Mouse (Mus musculus) thymus, adult 2 months (tissue): ENCODE results near the gene Kctd3. TPM values are rescaled to one million over a fixed set of nuclear protein-coding genes. Genes with fewer than 3 reads are reported as not detected.

Experiments
- DNase-seq: peaks from one replicate; pipeline ENCODE4 v3.0.0; 2021
- H3K27ac ChIP-seq: fragments of 200-500 bp; 2 replicates; pipeline ENCODE4 v1.5.1; 2012; ENCODE audit warnings: low read length, control low read depth; ENCODE audit not compliant: control insufficient read depth, insufficient read depth
- H3K27me3 ChIP-seq: fragments of 200-500 bp; 2 replicates; pipeline ENCODE4 v1.6.1; 2012; ENCODE audit warnings: mild to moderate bottlenecking, low read length, moderate library complexity, mixed read lengths; ENCODE audit not compliant: control insufficient read depth, insufficient read depth
- H3K36me3 ChIP-seq: fragments of 200-500 bp; 2 replicates; pipeline ENCODE4 v1.6.1; 2012; ENCODE audit warnings: mild to moderate bottlenecking, low read length, moderate library complexity; ENCODE audit not compliant: control insufficient read depth, insufficient read depth
- H3K4me1 ChIP-seq: fragments of 200-500 bp; replicated peaks from 2 replicates; pipeline ENCODE4 v1.6.1; 2012; ENCODE audit warnings: low read length; ENCODE audit not compliant: control insufficient read depth, insufficient read depth
- H3K4me3 ChIP-seq: fragments of 200-500 bp; 2 replicates; pipeline ENCODE4 v1.5.1; 2012; ENCODE audit warnings: mild to moderate bottlenecking, low read length, control low read depth, moderate library complexity; ENCODE audit not compliant: control insufficient read depth, insufficient read depth
- CTCF ChIP-seq: fragments of 200-500 bp; IDR thresholded peaks from 2 replicates; pipeline ENCODE4 v1.5.1; 2012; ENCODE audit warnings: mild to moderate bottlenecking, control low read depth, low read length, moderate library complexity, borderline replicate concordance; ENCODE audit not compliant: control insufficient read depth, poor library complexity, insufficient read depth; ENCODE audit errors: extremely low read depth
- POLR2A ChIP-seq: fragments of 200-500 bp; IDR thresholded peaks from 2 replicates; pipeline ENCODE4 v1.6.1; 2012; ENCODE audit warnings: mild to moderate bottlenecking, low read length, control low read depth, moderate library complexity; ENCODE audit not compliant: control insufficient read depth, poor library complexity, insufficient read depth; ENCODE audit errors: extremely low read depth
- WGBS: fragments of 180-500 bp; shearing (Covaris S2); methylation state at CpG from one replicate; pipeline ENCODE4 v1.1.7; 2018; 5-methylcytosine and 5-hydroxymethylcytosine counted together
- polyA plus RNA-seq: library from polyadenylated mRNA; depleted of rRNA; stranded (reverse); fragments of >200 nt; gene quantifications from 2 replicates; pipeline ENCODE4 v1.2.3, GENCODE M21; 2012; rRNA removed

The Kctd3 gene
- polyA plus RNA-seq, result 45.3 and 46.5 TPM in 2 replicates

GRCm38 (mm10) chr1:189007239-189007979 lies at the start of gene Kctd3:
Kctd3 (minus strand) TSS chr1:189007841.
- no peaks in the 10 kb centered on the region for H3K36me3 ChIP-seq
- no peak for TF ChIP-seq POLR2A
- H3K4me3 ChIP-seq, result peak within 1 kb of the TSS; percentile 93
- H3K4me1 ChIP-seq, result peaks cover 6% of the 10 kb centered on the region
- peak; percentile 96 for DNase-seq
- WGBS, result 1% methylated on average over 74 of the region's 74 CpGs
- no peaks in the 10 kb centered on the region; the same call in 1 of the 2 replicates for H3K27me3 ChIP-seq
- H3K27ac ChIP-seq, result no peak within 1 kb of the TSS

- Histone ChIP-seq H3K27ac (no peak overlapping the region), H3K27me3 (no peaks in the 10 kb centered on the region), H3K4me1 (no peaks in the 10 kb centered on the region), H3K36me3 (no peaks in the 10 kb centered on the region), H3K4me3 (no peak overlapping the region)
- TF ChIP-seq POLR2A (no peak), CTCF (no peak)
- WGBS, result 74% methylated on average over 4 of the region's 4 CpGs
- DNase-seq, result no peak
These were observed 49.8 kb upstream of the Kctd3 start for GRCm38 (mm10) chr1:189057425-189057824.

- DNase-seq, result no peak
- Histone ChIP-seq H3K27ac (no peak overlapping the region), H3K27me3 (no peaks in the 10 kb centered on the region), H3K4me3 (no peak overlapping the region), H3K4me1 (no peaks in the 10 kb centered on the region), H3K36me3 (no peaks in the 10 kb centered on the region)
- WGBS, result 71% methylated on average over 2 of the region's 2 CpGs
- no peak for TF ChIP-seq POLR2A
- no peak for TF ChIP-seq CTCF
These were observed 48.3 kb upstream of the Kctd3 start for GRCm38 (mm10) chr1:189055933-189056332.

GRCm38 (mm10) chr1:189054941-189055551 lies 47.4 kb upstream of the Kctd3 start:
- H3K36me3 ChIP-seq, result no peaks in the 10 kb centered on the region
- no peak for DNase-seq
- 86% methylated on average over 8 of the region's 8 CpGs for WGBS
- H3K4me1 ChIP-seq, result no peaks in the 10 kb centered on the region
- H3K27ac ChIP-seq, result no peak overlapping the region
- TF ChIP-seq CTCF (no peak), POLR2A (no peak)
- no peaks in the 10 kb centered on the region for H3K27me3 ChIP-seq
- H3K4me3 ChIP-seq, result no peak overlapping the region

- TF ChIP-seq CTCF (no peak), POLR2A (no peak)
- H3K36me3 ChIP-seq, result no peaks in the 10 kb centered on the region
- DNase-seq, result no peak
- WGBS, result 12% methylated on average over 5 of the region's 5 CpGs
- H3K27ac ChIP-seq, result no peak overlapping the region
- H3K27me3 ChIP-seq, result no peaks in the 10 kb centered on the region
- H3K4me1 ChIP-seq, result no peaks in the 10 kb centered on the region
- H3K4me3 ChIP-seq, result no peak overlapping the region
These were observed 46.5 kb upstream of the Kctd3 start for GRCm38 (mm10) chr1:189054191-189054590.

GRCm38 (mm10) chr1:189052189-189052588 lies 44.5 kb upstream of the Kctd3 start:
- DNase-seq, result no peak
- 92% methylated on average over 4 of the region's 4 CpGs for WGBS

GRCm38 (mm10) chr1:189050122-189050521 lies 42.5 kb upstream of the Kctd3 start:
- H3K27me3 ChIP-seq, result no peaks in the 10 kb centered on the region
- no peak for DNase-seq
- no peak overlapping the region for H3K27ac ChIP-seq
- WGBS, result 73% methylated on average over 3 of the region's 3 CpGs
- H3K4me1 ChIP-seq, result no peaks in the 10 kb centered on the region
- no peak overlapping the region for H3K4me3 ChIP-seq
- no peak for TF ChIP-seq CTCF
- no peak for TF ChIP-seq POLR2A
- H3K36me3 ChIP-seq, result no peaks in the 10 kb centered on the region

More at GRCm38 (mm10) chr1:189052189-189052588, 44.5 kb upstream of the Kctd3 start:
- H3K4me3 ChIP-seq, result no peak overlapping the region
- TF ChIP-seq CTCF (no peak), POLR2A (no peak)
- H3K4me1 ChIP-seq, result no peaks in the 10 kb centered on the region
- no peak overlapping the region for H3K27ac ChIP-seq
- H3K27me3 ChIP-seq, result no peaks in the 10 kb centered on the region
- H3K36me3 ChIP-seq, result no peaks in the 10 kb centered on the region
